Mouse (Mus musculus): ENCODE data around the gene Olfr669.
"Not testable (repeated sequence)": the region's sequence is repeated elsewhere in the genome, so short reads cannot be mapped to it uniquely, and the experiment has no call there.

Olfr669 gene

DNA sequence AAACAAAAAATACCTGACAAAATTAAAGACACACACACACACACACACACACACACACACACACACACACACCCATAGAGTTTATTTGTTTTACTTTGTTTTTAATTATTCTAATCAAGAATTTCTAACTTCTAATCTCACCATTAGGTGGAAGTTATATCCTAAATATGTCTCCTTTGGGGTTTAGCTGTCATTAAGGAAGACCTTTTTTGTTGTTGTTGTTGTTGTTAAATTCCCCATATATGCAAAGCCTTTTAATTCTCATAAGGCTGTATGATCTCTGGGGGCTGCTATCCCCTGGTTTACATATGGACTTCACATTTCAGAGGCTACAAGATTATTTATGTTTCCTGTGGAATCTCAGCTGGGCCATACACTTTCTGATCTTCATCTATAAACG is at the start of gene Olfr669:
TSS of gene Olfr669 (plus strand) at position 301 of the 400 bp plus-strand sequence.
- no peak for DNase-seq (ENCODE audit: low spot score)

DNA sequence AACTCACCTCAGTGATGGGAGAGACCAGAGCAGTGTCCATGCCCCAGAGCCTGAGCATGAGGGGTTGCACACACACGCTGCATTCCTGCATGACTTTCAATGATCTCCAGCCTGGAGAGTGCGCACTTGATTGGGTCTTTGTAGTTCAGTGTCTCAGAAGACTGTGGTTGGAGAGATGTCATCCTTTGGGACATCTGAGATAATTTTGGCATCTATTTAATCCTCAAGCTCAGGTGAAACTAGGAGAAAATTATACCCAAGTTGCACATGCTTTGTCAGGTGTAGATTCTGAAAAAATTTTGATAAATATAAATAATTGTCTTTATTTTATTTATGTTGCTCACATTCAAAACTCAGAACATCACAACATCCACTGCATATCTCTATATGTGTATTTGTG is 38.2 kb upstream of the Olfr669 start, which contains the start of gene Olfr666:
TSS of gene Olfr666 (minus strand) at position 101 of the 400 bp plus-strand sequence.
- no peak for DNase-seq (ENCODE audit: low spot score)

DNA sequence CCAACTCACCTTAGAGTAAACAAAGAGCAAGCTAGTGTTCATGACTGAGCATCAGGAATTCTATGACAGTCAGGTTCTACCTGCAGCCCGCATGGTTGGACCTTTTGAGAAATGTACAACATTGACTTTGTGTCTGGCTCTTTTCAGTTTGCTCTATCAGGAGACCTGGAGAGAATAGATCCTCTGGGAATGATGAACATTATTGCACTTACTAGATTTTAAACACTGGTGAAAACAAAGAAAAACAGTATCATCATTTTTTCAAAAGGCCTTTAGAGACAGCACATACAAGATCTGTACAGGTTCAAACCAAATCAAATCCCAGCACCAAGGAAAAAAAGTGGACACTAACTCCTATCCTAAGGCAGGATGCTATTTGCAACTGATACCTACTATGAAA is 12.7 kb upstream of the Olfr669 start, which contains the start of gene Olfr667:
TSS of gene Olfr667 (minus strand) at position 101 of the 400 bp plus-strand sequence.
- DNase-seq (ENCODE audit: low spot score): no peak

DNA sequence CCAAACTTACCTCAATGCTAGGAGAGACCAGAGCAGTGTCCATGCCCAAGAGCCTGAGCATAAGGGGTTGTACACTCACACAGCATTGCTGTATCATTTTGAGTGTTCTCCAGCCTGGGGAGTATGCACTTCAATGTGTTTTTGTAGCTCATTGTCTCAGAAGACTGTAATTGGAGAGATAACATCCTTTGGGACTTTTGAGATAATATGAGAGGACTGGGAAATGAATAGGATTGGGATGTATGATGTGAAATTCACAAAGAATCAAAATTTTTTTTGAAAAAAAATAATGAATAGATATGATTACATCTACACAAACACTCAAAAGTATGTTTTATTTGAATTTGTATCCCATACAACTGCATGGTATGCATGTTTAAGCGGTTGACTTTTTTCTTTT is 6.1 kb upstream of the Olfr669 start, which contains the start of gene Olfr668:
TSS of gene Olfr668 (minus strand) at position 101 of the 400 bp plus-strand sequence.
- no peak for DNase-seq (ENCODE audit: low spot score)

DNA sequence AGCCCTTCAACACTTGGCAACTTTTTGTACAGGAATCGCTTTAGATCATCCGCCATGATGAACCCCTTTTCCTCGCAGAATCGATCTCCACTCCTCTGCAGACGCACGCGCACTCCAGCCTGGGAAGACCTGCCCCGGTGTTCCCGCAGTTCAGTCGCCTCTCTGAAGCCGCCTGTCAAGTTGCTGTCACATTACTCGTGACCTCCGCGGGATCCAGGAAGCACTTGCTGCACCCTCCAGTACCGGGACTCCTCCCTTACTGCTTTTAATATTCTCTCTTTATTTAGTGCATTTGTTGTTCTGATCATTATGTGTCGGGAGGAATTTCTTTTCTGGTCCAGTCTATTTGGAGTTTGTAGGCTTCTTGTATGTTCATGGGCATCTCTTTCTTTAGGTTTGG is 16.2 kb downstream of the Olfr669 start:
- not testable (repeated sequence) for DNase-seq (ENCODE audit: low spot score)

DNA sequence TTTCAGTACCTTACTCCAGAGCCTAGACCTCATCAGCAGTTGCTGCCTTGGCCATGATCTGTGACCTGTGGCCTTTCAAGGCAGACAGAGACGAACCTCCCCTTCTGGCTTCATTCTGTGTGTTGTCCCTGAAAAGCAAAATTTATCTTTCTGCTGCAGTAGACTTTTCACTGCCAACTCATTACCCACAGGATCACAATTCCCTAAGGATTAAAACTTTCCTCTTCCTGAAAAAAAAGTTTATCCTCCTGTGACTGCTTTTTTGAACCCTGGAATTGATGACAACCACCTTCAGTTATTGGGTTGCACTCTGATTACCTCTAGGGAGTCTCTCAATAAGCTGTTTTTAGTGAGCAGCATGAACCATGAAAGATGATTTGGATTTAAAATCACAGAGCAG is 28.5 kb downstream of the Olfr669 start, which contains the start of gene Olfr670:
TSS of gene Olfr670 (minus strand) at position 101 of the 400 bp plus-strand sequence.
- no peak for DNase-seq (ENCODE audit: low spot score)

DNA sequence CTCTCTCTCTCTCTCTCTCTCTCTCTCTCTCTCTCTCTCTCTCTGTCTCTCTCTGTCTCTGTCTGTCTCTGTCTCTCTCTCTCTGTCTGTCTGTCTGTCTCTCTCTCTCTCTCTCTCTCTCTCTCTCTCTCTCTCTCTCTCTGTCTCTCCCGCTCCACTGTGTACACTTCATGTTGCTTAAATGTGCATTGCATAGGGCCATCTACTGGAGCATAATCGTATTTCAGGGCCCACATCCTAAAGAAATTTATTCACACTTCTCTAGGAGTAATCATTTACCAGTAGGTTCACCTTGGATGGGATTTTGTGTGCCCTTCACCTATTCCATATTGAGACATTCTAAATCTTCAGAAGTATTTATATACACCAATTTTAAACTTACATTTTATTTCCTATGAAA is 38.5 kb downstream of the Olfr669 start:
- DNase-seq (ENCODE audit: low spot score): not testable (repeated sequence)

DNA sequence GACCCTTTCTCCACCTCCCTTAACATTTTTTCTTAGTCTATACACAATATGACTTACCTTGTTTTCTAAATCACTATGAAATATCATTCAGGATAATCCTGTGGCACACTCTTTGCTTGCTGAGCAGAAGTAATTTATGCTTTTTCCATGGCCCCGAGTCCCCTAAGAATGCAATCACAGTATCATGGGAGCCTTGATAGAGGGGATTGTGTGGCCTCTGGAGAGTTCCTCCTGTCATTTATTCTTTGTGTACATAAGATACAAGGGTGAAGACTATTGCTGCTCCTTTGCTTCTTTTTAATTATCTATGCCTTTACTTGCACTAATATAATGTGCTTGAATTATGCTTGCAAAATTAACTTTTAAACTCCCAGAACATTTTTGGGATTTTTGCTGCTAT is 45.0 kb downstream of the Olfr669 start, which contains the start of gene Olfr671:
TSS of gene Olfr671 (minus strand) at position 101 of the 400 bp plus-strand sequence.
- DNase-seq (ENCODE audit: low spot score): no peak

Measured in embryo, embryonic 10 days (tissue).